Mouse (Mus musculus): Measurements from ENCODE around the gene Olfr814. TPM values are rescaled to one million over a fixed set of nuclear protein-coding genes. Genes with fewer than 3 reads are reported as not detected.

Olfr814 gene
- polyA plus RNA-seq, 1 experiment from 2014 or later: not detected

Other genes with a start within 250 kb of the Olfr814 start
- gene Olfr799, start 242.4 kb downstream of the Olfr814 start, polyA plus RNA-seq (2014; fragmentation: Nextera tagmentation; extraction: Ambion mirVana): not detected in 2 replicates
- gene Olfr800, start 222.2 kb downstream of the Olfr814 start, polyA plus RNA-seq (2014; fragmentation: Nextera tagmentation; extraction: Ambion mirVana): not detected in 2 replicates
- not detected in 2 replicates for gene Olfr801, start 206.0 kb downstream of the Olfr814 start, polyA plus RNA-seq (2014; fragmentation: Nextera tagmentation; extraction: Ambion mirVana)
- not detected in 2 replicates for gene Olfr802, start 191.7 kb downstream of the Olfr814 start, polyA plus RNA-seq (2014; fragmentation: Nextera tagmentation; extraction: Ambion mirVana)
- not detected in 2 replicates for gene Olfr803, start 185.6 kb downstream of the Olfr814 start, polyA plus RNA-seq (2014; fragmentation: Nextera tagmentation; extraction: Ambion mirVana)
- not detected in 2 replicates for gene Olfr804, start 176.6 kb downstream of the Olfr814 start, polyA plus RNA-seq (2014; fragmentation: Nextera tagmentation; extraction: Ambion mirVana)
- gene Olfr805, start 150.5 kb downstream of the Olfr814 start, polyA plus RNA-seq (2014; fragmentation: Nextera tagmentation; extraction: Ambion mirVana): not detected in 2 replicates
- not detected in 2 replicates for gene Olfr806, start 137.9 kb downstream of the Olfr814 start, polyA plus RNA-seq (2014; fragmentation: Nextera tagmentation; extraction: Ambion mirVana)
- gene Olfr807, start 122.1 kb downstream of the Olfr814 start, polyA plus RNA-seq (2014; fragmentation: Nextera tagmentation; extraction: Ambion mirVana): not detected in 2 replicates
- gene Olfr808, start 114.4 kb downstream of the Olfr814 start, polyA plus RNA-seq (2014; fragmentation: Nextera tagmentation; extraction: Ambion mirVana): not detected in 2 replicates
- not detected in 2 replicates for gene Olfr809, start 105.2 kb downstream of the Olfr814 start, polyA plus RNA-seq (2014; fragmentation: Nextera tagmentation; extraction: Ambion mirVana)
- gene Olfr810, start 84.9 kb downstream of the Olfr814 start, polyA plus RNA-seq (2014; fragmentation: Nextera tagmentation; extraction: Ambion mirVana): not detected in 2 replicates
- gene Olfr811, start 75.5 kb downstream of the Olfr814 start, polyA plus RNA-seq (2014; fragmentation: Nextera tagmentation; extraction: Ambion mirVana): not detected in 2 replicates
- gene Olfr812, start 33.8 kb downstream of the Olfr814 start, polyA plus RNA-seq (2014; fragmentation: Nextera tagmentation; extraction: Ambion mirVana): not detected in 2 replicates
- gene Olfr813, start 24.5 kb downstream of the Olfr814 start, polyA plus RNA-seq (2014; fragmentation: Nextera tagmentation; extraction: Ambion mirVana): not detected in 2 replicates
- gene Olfr815, start 26.0 kb upstream of the Olfr814 start, polyA plus RNA-seq (2014; fragmentation: Nextera tagmentation; extraction: Ambion mirVana): not detected in 2 replicates
- not detected in 2 replicates for gene Olfr816, start 35.7 kb upstream of the Olfr814 start, polyA plus RNA-seq (2014; fragmentation: Nextera tagmentation; extraction: Ambion mirVana)
- not detected in 2 replicates for gene Olfr818, start 69.2 kb upstream of the Olfr814 start, polyA plus RNA-seq (2014; fragmentation: Nextera tagmentation; extraction: Ambion mirVana)
- not detected in 2 replicates for gene Olfr819, start 87.4 kb upstream of the Olfr814 start, polyA plus RNA-seq (2014; fragmentation: Nextera tagmentation; extraction: Ambion mirVana)
- not detected in 2 replicates for gene Olfr247, start 96.3 kb upstream of the Olfr814 start, polyA plus RNA-seq (2014; fragmentation: Nextera tagmentation; extraction: Ambion mirVana)
- gene Gm10310, start 105.2 kb upstream of the Olfr814 start, polyA plus RNA-seq (2014; fragmentation: Nextera tagmentation; extraction: Ambion mirVana): not detected in 2 replicates
- not detected in 2 replicates for gene Olfr820, start 132.8 kb upstream of the Olfr814 start, polyA plus RNA-seq (2014; fragmentation: Nextera tagmentation; extraction: Ambion mirVana)
- gene Olfr821, start 150.5 kb upstream of the Olfr814 start, polyA plus RNA-seq (2014; fragmentation: Nextera tagmentation; extraction: Ambion mirVana): not detected in 2 replicates
- not detected in 2 replicates for gene Olfr822, start 191.4 kb upstream of the Olfr814 start, polyA plus RNA-seq (2014; fragmentation: Nextera tagmentation; extraction: Ambion mirVana)
- not detected in 2 replicates for gene Olfr823, start 235.5 kb upstream of the Olfr814 start, polyA plus RNA-seq (2014; fragmentation: Nextera tagmentation; extraction: Ambion mirVana)

Measured in forebrain, embryonic 14.5 days (tissue).